Mouse (Mus musculus) activated CD4-positive, CD25-positive, alpha-beta regulatory T cell, adult 4 months (primary cell): Measurements from ENCODE around the gene Parp8. TPM values are rescaled to one million over a fixed set of nuclear protein-coding genes. Genes with fewer than 3 reads are reported as not detected.
A peak's percentile ranks its signal among the peaks of the same experiment; 100 is the strongest.

Experiments
- ATAC-seq: one replicate; pipeline ENCODE4 v1.8.0; 2017
- polyA plus RNA-seq, 2 experiments: library from polyadenylated mRNA; unstranded; fragments of 100-300 nt; shearing (Covaris generic); gene quantifications; one replicate each; pipeline ENCODE4 v1.2.1; 2017

Gene Parp8
- polyA plus RNA-seq, 2 experiments from 2014 or later = 15.7 to 17.7 TPM

GRCm38 (mm10) chr13:116962480-116963462 lies 62.6 kb downstream of the Parp8 start:
- no peak for ATAC-seq

- ATAC-seq = no peak
Measured at GRCm38 (mm10) chr13:116958776-116959589, 66.4 kb downstream of the Parp8 start.

- ATAC-seq = no peak
Measured at GRCm38 (mm10) chr13:116957577-116957976, 67.8 kb downstream of the Parp8 start.

GRCm38 (mm10) chr13:116951336-116951735 lies 74.0 kb downstream of the Parp8 start:
- ATAC-seq = no peak

- ATAC-seq = no peak
Measured at GRCm38 (mm10) chr13:116949527-116949926, 75.8 kb downstream of the Parp8 start.

GRCm38 (mm10) chr13:116949056-116949455 lies 76.3 kb downstream of the Parp8 start:
- no peak for ATAC-seq

GRCm38 (mm10) chr13:116948299-116948659 lies 77.1 kb downstream of the Parp8 start:
- ATAC-seq = no peak

GRCm38 (mm10) chr13:116947611-116948298 lies 77.6 kb downstream of the Parp8 start:
- ATAC-seq = no peak

GRCm38 (mm10) chr13:116946566-116946965 lies 78.8 kb downstream of the Parp8 start:
- no peak for ATAC-seq

- no peak for ATAC-seq
Measured at GRCm38 (mm10) chr13:116941280-116942015, 83.9 kb downstream of the Parp8 start.

- ATAC-seq = no peak
Measured at GRCm38 (mm10) chr13:116940761-116941160, 84.6 kb downstream of the Parp8 start.

GRCm38 (mm10) chr13:116937019-116937418 lies 88.3 kb downstream of the Parp8 start:
- peak; percentile 68 for ATAC-seq

- ATAC-seq = no peak
Measured at GRCm38 (mm10) chr13:116917387-116917930, 107.9 kb downstream of the Parp8 start.

GRCm38 (mm10) chr13:116908284-116908683 lies 117.1 kb downstream of the Parp8 start:
- no peak for ATAC-seq

- no peak for ATAC-seq
Measured at GRCm38 (mm10) chr13:116903394-116903793, 121.9 kb downstream of the Parp8 start.

- ATAC-seq = no peak
Measured at GRCm38 (mm10) chr13:116898395-116898794, 126.9 kb downstream of the Parp8 start.

GRCm38 (mm10) chr13:116897711-116898110 lies 127.6 kb downstream of the Parp8 start:
- no peak for ATAC-seq

GRCm38 (mm10) chr13:116884422-116884942 lies 140.9 kb downstream of the Parp8 start:
- ATAC-seq = no peak

GRCm38 (mm10) chr13:116882226-116882625 lies 143.1 kb downstream of the Parp8 start:
- ATAC-seq = no peak

- no peak for ATAC-seq
Measured at GRCm38 (mm10) chr13:116879580-116880192, 145.7 kb downstream of the Parp8 start.

GRCm38 (mm10) chr13:116870221-116870620 lies 155.1 kb downstream of the Parp8 start:
- no peak for ATAC-seq
